Mouse (Mus musculus) thymus, postnatal 25 days (tissue): ENCODE results near the gene Elac2.
A peak's percentile ranks its signal among the peaks of the same experiment; 100 is the strongest.

Source experiments
- DNase-seq: peaks from one replicate; pipeline ENCODE4 v3.0.0; 2022

The Elac2 gene

DNA sequence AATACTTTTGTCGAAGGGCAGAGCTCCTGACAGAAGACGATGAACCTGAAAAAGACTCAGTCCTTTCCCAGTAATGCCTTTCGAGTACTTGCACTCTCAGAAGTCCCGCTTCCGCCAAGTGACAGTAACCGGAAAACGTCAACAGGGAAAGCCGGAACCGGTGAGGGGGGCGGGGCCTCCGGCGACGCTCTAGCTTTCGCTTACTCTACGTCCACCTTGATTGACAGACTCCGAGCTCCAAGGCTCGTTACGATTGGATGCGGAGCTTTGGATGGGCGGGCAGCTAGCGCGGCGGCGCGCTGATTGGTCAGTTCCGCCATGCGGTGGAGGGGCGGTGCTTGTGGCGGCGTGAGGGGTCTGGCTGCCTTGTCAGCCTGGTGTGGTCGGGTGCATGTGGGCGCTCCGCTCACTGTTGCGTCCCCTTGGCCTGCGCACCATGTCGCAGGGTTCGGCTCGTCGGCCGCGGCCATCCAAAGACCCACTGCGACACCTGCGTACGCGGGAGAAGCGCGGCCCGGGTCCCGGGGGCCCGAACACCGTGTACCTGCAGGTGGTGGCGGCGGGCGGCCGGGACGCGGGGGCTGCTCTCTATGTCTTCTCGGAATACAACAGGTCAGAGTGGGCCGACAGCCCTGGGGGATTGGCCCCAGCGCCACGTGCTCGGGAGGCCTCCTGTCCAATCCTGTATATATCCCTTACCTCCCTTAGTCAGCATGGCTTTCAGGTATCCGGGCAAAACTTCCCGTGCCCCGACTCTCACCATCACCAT is at the start of gene Elac2:
TSS of gene Elac2 (plus strand) at position 319 of the 769 bp plus-strand sequence.
- DNase-seq: peak; percentile 99

DNA sequence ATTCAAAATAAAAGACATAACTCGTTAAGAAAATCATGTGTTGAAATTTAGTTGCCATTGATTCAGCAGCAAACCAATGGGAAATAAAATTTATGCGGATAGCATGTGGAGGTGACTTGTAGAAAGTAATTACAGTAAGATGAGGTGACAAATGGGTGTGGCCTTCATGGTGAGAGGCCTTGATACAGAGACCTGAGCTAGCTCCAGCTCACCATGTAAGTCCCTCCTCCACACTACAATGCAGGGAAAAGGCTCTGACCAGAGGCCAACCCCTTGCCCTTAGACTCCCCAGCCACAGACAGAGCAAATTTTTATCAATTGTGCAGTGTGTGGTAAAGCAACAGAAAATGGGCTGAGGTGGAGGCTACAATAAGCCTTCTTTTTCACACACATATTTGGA is 49.7 kb upstream of the Elac2 start:
- no peak for DNase-seq

DNA sequence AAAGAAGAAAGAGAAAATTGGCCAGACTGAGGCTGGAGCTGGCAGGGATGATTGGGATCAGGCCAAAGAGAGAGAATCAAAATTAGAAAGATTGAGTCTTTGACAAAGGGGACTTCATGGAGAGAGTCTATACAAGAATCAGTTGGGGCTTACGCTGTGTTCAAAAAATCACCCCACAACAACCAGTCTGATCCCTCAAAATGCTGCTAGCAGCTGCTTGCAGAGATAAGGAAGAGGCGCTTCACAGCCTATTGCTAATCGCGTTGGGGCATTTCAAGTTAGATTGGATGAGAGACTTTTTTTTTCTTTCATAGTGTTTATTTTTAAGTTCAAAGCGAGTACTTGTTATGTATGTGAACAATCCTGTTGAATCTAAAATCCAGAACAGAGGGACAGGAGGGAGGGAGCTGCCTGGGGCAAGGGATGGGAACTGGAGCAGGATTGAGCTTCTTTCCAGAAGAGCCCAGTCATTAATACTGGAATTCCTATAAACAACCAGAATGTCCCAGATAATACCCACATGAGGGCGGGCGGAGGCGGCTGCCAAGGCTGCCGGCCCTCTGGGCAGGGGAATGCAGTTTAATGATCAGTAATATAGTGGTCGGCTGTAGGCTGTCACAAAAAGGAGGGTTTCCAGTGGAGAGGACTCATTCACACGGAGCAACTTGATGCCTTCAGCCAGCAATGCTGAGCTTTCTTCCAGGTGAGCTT is 47.6 kb upstream of the Elac2 start:
- no peak for DNase-seq

DNA sequence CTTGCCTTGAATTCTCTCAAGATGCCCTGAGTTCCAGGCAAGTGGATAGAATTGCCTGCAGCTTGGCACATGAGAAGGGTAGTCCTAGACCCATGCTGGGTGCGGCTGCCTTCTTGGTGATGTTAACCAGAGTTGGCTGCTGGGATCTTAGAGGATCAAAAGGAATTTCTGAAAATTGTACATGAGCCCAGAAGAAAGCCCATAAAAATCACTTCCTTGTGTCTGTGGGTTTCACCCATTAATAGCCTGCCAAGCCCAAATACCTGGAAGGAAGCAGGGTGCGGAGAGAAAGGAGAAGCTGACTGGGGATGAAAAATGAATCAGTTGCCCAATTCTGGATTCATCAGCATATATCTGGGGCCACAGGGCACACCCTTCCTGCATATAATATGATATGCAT is 41.6 kb upstream of the Elac2 start:
- no peak for DNase-seq

DNA sequence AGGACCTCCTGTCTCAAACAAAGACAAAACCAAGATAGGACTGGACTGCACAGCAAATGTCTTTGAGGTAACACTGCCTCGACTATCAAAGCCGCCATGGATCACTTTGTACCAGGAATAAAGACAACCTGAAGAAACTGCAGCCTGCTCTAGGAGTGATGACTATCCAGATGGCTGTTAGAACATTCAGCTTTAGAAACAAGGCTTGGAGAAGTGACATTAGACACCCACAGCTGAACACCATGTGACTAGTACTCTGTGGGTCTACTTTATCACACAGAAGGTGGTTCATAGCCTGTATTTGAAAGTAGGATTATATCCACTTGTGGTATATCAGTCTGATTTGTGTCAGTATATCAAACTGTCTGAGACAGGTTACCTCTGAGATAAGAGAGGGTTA is 37.6 kb upstream of the Elac2 start:
- no peak for DNase-seq

DNA sequence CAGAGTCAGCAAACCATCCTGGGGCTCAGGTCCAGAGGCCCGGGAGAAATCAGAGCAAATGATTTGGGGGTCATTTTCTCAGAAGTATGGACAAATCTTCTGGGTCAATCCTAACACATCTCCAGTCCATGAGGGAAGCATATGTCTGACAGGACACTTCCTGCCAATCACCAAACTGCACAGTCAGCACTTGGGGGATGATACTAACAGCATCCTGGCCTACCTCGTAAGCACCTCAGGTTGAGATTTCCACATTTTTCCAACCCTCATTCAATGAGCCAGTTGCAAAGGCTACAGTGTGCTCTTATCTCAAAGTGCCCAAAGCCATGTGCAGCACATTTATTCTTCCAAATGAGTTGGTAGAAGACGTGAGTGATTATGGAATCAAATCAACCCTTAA is 29.1 kb upstream of the Elac2 start:
- DNase-seq: no peak

DNA sequence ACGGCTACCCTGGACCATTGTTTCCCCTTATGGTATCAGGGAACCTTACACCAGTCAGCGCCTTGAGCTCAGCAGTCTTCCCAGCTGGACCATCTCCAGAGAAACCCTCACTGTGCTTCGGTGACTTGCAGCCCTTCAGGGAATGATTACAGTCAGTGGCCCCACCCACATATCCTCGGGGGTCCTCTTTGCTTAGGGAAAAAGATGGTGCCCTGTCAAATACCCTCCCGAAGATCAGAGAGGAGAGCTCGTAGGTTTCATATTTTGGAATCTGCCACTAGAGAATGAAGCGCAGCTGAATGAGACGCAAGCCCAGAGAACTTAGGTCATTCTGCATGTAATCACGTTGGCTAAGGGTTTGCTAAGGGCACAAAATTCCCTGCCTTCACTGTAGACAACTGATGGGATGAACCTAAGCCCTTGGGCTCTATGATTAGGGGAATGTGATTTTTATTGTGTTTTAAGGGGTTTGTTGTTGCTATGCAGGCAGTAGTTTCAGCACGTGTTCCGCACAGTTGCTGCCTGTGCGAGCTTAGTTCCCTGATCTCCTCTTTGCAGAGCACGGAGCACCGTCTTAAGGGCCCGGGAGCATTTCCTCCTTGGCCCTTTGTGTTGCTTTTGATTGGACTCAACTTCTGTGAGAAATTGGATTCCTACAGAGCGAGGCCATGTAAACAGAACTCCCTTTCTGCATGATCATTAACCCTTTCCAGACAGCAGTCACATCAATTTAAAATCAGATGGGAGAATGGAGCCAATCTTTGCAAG is 21.7 kb upstream of the Elac2 start:
- no peak for DNase-seq

DNA sequence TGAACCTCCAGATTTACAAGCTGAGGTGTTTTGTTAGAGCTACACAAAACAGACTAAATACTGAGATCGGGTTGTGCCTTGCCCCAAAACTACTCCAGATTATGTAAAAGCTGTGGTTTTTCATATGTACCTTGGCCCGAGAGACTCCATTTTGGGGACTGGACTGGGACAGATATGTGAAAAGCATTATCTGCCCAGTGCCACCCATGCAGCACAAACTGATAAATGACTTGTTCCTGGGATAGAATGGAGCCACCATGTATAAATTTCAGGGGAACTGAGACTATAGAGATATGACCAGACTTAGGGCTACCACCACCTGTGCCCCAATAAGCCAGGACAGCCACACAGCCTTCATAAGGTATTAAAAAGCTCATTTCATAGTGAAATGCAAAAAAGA is 16.2 kb upstream of the Elac2 start:
- DNase-seq: no peak

DNA sequence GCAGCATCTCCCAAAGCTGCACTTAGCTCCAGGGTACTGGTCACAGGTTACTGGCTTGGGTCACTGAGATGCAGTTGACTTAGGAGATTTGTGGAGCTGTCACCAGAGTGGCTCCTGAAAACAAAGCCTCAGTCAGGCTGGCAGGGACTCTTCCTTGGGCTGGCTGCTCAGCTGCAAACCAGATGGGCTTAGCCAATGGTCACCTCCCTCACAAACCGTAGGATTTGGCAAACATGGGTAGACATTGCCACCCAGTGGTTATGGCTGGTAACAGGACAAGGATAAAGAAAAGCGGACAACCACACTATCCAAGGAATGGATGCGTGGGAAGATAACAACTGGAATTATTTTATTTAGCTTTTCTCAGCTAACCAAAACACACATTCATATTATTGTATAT is 10.3 kb upstream of the Elac2 start:
- DNase-seq: peak; percentile 28

DNA sequence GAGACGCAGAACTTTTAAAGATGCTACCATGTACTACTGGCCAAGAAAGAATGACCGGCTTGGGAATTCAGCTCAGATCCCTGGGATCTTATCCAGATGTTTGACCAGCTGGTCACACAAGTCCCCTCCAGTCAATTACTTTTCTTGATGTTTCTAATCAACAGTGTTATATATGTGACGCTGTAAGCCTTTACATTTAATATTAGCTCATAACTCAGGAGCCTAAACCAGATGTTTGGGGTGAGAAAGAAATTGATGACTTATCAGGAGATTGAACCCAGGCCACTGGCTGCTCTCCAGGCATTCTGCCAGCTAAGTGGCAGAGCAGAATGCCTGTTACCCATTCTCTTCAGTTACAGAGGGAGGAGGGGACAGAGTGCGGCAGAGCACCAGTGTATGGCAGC is 9.9 kb upstream of the Elac2 start:
- DNase-seq: no peak

DNA sequence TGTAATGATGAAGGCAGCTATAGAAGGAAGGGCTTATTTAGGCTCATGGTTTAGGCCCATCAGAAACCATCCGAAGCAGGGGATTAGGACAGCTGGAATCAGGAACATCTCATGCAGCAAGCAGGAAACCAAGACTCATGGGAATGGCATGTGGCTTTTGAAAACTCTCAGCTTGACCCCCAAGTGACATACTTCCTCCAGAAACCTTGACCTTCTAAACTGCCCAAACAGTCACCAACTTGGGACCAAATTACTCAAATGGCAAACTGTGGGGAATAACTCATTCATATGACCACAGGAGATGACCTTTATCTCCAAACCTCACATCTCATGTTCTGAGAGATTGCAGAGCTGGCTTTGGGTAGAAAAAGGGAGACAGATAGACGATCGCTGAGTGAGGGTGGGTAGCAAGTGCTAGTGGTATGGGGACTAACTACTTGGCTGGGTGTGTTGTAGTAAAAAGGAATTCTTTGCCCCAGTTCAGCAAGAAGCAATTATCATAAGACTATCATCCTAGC is 7.3 kb upstream of the Elac2 start:
- DNase-seq: no peak

DNA sequence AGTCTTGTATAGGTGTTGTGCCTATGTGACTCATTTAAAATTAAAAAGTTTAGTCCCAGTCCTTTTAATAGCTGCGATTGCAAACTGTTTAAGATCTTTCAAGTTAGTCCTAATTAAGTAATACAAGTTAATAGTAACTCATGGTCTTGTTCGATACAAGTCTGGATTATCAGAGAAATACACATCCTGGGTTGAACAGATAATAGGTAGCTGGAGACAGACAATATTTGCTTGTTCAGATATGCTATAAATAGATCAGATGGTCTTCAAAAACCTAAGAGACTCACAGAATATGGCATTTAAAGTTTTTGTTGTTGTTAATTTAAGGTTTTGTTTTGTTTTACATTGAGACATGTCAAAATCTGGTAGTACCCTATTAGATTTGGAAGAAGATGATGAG is 6.4 kb upstream of the Elac2 start:
- no peak for DNase-seq

DNA sequence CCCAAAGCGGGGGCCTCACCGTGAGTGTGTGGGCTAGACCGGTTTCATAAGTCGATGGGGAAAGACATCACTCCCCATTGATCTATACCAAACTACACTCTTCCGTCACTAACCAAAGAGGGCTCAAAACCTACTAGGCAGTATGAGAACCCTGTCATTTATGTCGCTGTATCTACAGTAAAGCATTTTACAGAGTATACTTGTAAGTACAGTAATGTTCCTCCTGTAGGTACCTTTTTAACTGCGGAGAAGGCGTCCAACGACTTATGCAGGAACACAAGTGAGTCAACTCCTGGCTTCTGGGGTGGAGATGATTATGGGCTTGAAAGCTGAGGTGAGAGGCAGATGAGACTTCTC is 629 bp downstream of the Elac2 start:
- no peak for DNase-seq

DNA sequence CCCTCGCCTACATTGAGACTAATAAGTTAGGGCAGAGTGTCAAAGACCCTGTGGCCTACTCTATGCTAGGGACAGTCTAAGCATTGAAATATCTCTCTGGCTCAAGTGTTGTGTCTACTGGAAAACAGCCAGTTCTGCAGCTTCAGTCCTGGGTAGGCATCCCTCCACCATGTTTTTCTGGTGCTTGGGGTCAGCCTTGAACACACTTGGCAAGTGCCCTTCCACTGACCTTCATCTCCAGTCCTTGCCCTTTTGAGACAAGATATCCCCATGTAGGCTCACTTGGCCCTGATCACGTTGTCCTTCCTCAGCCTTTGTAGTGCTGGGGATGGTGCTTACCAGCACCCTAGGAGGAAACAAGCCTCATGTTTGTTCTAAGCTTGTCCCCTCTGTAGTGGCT is 9.7 kb downstream of the Elac2 start:
- no peak for DNase-seq

DNA sequence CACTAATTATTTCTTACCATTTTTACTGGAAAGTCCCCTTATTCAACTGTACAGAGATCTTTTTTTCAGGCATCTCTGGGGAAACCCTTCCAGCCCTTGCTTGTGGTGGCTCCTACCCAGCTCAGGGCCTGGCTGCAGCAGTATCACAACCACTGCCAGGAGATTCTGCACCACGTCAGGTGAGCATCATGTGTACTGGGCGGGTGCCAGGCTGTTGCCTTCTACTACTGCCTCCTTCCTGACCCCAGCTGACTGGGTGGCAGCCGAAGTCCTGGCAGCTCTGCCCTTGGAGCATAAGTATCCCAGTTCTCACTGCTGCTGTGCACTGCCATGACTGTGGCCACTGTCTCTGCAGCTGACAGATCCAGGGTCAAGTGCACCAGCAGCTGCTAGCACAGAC is 19.6 kb downstream of the Elac2 start:
- no peak for DNase-seq

DNA sequence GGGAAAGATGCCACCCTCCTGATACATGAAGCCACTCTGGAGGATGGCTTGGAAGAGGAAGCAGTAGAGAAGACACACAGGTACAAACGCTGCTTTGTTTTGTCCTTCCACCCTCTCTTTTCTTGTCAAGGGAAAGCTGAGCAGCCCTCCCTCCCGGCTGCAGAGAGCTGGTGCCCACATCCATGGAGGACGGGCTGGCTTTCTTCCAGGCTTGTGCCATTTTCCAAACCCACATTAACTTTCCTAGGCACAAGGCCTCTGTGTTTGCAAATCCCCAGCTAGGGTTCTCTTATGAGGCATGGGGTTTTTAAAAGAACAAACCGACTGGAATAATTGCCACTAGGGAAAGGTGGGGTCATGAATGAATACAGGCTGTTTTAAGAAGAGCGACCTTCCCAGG is 20.8 kb downstream of the Elac2 start:
- no peak for DNase-seq

DNA sequence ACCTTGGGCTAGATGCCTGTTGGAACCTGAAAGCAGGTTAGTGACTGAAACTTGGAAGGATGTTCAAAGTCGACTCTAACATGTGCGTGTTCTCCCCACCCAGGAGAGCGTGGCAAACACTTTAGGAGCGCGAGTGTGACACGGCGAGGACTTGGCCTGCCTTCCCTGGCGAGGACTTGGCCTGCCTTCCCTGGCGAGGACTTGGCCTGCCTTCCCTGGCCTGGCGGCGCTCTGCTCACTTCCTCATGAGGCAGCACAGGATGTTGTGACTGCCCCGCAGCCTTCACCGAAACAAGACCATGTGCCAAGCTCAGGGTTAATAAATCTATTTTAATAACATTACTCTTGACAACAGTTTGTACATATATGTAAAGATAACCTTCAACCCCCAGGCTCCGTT is 22.9 kb downstream of the Elac2 start:
- no peak for DNase-seq

DNA sequence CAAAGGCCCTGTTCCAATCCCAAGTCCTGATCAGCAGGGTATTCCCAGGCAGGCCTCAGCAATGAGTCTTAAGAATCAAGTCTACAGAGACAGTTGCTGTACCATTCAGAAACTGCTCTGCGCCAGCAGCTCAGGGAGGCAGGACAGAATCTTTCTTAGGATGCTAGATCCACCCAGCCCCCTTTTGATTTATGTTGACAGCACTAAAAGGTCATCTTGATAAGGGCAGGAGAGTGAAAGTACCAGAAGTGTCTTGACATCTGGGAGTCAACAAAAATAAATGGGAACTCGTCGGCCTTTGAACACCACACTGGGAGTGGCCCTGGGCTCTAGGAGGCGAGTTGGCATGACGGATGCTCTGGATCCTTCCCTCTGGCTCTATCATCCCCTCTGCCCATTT is 24.8 kb downstream of the Elac2 start:
- no peak for DNase-seq

DNA sequence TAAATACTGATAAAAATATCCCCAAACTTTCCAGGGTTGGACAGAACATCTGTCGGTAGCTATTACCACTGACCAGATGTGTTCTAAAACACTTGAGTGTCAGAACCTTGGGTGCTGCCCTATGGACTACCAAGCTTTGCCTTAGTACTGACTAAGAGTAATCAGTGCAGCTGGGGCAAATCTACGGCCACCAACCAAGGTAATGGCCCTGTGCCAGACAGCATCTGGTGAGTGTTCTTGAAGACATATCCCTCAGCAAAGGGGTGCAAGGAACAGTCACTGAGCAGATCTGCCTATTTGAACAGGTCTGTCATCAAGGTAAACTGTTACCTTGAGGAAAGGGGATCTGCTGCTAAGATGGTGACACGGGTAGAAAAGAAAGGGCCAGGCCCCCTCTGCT is 26.0 kb downstream of the Elac2 start:
- DNase-seq: no peak

DNA sequence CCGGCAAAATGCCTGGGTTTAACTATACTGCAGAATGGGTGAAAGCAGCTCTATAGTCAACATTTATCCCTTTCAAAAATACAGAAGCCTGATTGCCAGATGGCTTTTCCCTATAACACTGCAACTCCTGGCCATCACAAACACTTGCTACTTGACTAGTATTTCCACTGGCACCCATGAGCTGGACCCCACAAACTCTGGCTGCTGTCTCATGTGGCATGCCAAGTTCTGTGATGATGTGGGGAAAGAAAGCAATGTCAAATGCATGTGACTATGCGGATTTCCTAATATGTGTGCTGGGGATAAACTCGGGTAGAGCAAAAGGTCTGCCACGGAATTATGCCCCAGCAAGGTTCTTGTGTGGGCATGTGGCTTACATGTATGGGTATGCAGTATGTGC is 27.2 kb downstream of the Elac2 start:
- DNase-seq: no peak

DNA sequence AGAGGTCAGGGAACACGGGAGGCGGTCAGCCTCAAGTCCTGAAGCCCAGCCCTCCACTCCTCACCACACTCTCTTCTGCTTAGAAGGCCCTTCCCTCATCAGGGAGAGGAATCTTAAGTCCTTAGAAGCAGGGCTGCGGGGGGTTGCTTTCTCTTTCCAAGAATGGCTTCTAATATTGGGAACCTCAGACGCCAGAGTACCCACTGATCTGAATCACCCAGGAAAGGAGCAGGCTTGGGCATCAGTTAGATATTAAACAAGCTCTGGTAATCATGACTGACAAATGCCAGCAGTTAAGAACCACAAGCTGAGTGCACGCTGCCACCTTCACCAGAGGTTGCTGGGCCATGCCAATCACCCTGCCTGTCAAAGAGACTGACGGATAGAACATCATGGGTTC is 35.1 kb downstream of the Elac2 start:
- DNase-seq: no peak

DNA sequence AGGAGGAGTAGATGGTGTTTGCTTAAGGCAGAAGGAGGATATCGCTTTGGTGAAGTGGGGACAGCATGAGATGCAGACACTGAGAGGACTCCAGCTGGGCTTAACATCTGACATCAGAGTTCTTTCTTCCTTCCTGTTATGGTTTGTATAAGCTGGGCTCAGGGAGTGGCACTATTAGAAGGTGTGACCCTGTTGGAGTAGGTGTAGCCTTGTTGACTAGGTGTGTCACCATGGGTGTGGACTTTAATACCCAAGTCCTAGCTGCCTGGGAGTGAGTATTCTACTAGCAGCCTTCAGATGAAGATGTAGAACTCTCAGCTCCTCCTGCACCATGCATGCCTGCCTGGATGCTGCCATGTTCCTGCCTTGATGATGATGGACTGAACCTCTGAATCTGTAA is 37.9 kb downstream of the Elac2 start:
- no peak for DNase-seq

DNA sequence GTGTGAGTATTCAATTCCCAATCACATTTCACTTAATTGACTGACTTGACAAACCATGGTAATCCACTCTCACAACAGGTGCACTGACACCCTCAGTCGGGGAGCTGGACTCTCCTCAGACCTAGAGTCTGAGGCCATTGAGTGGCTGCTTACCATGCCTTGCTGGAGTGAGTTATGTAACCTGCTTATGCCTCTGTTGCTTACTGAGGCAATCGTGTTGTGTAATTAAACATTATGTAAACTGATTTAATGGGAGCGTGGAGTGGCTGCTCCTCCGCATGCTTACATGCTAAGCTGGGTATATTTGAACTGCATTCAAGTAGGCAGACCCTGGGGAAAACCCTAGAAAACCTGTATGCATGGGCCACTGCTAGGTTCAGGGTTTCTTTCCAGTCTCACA is 41.9 kb downstream of the Elac2 start:
- no peak for DNase-seq

DNA sequence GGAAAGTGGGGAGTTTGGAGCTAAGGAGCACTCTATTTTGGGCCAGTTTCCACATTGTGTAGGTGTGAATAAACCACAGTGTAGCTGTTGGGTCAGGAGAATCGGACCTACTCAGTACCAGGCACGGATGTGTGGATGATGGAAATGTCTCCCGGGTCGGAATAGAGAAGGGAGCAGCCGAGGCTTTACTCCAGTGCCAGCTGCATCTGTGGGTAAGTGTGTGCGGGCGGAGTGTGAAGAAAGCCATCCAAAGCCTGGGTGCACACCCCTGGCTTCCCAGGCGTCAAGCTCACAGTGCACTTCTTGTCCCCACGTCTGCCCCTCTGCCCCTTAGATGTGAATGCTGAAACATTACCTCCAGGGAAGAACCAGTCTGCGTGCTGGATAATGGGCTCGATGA is 43.9 kb downstream of the Elac2 start:
- DNase-seq: no peak
